Mouse (Mus musculus) layer of hippocampus, adult 9-10 months (tissue): Measurements from ENCODE around the gene Slc26a5.

Experiments
- DNase-seq: peaks from one replicate; pipeline ENCODE4 v3.0.0; 2022; ENCODE audit warnings: low spot score

Slc26a5 gene

DNA sequence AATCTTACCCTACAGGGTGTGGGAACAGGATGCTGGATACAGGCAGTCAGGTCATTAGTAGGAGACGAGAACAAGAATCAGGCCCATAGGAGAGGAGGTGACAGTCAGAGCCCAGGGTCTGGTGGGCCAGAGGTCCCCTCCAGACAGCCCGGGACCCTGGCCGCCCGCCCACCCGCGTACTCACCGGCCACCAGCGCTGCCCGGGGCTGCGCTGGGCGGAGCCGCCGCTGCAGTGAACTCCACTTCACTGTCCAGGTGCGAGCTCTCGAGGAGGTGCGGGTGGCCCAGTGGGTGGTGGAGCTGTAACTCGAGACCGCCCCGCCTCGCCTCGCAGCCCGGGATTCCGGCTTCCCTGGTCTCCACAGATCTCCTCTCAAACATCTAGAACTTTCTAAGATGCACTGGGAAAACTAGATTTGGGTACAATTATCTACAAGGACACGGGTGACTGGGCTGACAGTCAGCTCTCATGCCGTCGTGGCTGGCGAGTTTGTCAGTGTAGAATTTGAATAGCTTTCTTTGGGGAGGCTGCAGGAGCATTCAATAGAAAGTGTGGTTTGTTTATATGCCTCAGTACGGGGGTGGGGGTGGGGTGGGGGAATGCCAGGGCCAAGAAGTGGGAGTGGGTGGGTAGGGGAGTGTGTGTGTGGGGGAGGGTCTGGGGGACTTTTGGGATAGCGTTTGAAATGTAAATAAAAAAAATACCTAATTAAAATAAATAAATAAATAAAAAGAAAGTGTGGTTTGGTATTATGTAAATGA is at the start of gene Slc26a5:
Slc26a5 (minus strand) TSS at position 259 of the 762 bp plus-strand sequence.
- DNase-seq = no peak

DNA sequence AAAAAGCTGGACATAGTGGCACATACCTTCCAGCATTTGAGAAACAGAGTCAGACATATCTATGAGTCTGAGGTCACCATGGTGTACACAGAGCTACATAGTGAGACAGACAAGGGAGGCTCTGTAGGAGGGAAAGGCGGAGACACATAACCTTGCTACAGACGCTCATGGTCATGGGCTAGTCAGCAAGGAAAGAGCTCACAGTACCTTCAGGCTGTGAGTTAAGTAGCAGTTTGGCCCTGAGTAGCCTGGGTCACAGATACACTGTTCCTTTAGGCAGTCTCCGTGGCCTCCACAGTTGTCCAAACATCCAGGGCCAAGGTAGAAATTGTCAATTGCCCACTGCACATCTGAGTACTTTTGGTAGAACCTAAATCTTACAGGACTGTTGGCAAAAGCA is 49.4 kb upstream of the Slc26a5 start:
- no peak for DNase-seq

GRCm38 (mm10) chr5:21912835-21913530 is 47.6 kb upstream of the Slc26a5 start:
- DNase-seq = no peak

- DNase-seq = no peak
Measured at GRCm38 (mm10) chr5:21910726-21911125, 45.3 kb upstream of the Slc26a5 start.

- no peak for DNase-seq
Measured at GRCm38 (mm10) chr5:21909713-21910112, 44.3 kb upstream of the Slc26a5 start.

DNA sequence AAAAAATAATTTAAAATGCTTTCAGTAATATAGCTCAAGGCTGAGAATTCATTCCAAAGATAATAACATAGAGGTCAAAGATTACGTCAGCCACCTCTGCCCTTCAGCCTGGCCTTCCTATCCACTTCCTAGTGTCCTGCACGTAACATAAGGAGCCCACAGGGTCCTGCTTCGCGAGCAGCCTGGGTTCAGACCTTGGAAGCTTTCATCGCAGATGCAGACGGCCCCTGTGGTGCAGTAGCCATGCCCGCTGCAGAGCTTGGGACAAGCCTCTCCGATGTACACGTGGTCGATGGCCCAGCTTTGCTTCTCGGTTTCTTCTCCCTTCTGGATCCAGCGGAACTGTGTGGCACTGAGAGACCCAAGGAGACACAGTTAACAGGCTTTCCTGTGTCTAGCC is 36.0 kb upstream of the Slc26a5 start:
- no peak for DNase-seq

DNA sequence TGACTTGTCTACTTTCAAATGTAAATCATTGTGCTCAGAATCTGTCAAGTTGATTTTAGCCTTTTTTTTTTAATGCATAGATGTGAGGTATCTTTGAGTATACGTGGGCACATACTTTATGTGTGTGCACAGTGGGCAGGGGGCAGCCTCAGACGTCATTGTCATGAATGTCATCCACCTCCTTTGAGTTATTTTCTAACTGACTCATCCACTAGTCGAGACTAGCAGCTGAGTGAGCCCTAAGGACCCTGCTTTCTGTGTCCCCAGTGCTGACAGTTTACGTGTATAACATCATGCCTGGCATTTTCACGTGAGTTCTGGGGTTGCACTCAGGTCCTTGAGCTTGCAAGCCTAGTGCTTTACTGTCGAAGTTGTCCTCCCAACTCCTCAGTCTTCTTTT is 35.5 kb upstream of the Slc26a5 start:
- no peak for DNase-seq

DNA sequence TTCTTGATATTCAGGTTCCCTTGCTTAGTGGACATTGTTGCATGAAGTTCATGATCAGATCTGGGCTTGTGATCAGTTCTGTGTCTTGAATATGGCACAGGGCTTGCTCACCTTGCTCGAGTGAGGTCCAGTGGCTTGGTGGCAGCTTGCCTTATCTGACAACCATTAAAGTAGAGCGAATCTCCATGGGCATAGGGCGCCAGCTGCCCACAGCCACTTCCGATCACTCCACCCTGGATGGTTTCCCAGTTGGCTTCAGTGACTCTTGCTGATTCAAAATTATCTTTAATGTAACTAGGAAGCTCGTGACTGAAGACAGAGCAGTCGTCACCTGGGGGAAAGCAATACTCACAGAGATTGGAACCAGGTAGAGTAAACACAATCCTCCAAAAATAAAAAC is 33.5 kb upstream of the Slc26a5 start:
- DNase-seq = no peak

GRCm38 (mm10) chr5:21896586-21896985 is 31.2 kb upstream of the Slc26a5 start:
- DNase-seq = no peak

DNA sequence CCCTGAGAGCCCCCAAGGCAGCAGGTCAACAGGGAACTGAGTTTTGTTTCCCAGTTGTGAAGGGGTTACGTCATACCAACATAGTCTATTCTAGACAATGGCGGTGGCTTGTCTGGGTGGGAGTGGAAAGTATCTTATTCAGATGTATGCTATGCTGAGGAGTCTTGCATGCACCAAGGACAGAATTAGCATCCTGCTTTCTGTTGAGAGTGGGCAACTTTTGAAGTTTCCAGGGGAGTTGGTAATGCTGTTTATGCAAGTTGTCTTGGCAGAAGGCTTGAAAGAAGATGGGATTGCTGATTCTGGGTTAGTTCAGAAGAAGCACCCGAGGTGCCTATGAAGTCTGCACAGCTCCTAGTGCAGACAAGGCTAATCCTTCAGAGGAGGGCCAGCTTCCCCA is 28.8 kb upstream of the Slc26a5 start:
- no peak for DNase-seq

DNA sequence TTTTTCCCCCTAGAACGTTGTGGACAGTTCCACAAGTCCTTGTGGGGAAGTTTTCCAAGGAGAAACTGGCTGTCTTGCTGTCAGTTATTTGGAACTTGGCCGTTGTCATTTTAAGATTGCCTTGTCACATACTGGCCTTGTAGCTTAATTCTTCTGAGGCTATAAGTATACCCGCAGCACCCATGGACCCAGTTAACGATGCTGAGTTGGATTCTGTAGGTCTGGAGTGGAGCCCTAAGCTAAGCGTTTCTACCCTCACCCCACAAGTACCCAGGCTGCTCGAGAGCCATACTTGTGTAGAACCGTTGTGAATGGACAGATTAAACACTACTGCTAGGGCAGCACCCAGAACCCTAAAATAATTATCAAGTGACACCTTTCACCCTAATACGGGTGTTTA is 1.3 kb upstream of the Slc26a5 start:
- no peak for DNase-seq

DNA sequence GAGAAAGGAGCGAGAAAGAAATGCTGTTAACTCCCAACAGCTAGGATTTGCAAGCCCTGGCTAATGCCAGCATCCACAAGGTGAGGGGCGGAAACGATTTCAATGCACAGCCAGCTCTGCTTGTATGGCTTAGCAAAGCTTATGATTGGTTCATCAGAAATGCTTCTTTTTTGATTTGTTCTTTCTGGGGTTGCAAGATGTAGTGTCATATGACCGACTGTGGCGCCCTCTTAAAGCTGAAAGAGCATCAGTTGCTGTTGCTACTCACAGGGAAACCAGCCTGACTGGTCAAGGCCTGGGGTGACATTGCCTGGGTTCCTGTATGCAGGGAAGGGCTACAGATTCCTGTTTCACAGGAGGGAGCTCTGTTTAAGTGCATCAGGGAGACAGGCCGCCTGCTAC is 908 bp upstream of the Slc26a5 start:
- DNase-seq = peak; percentile 15

DNA sequence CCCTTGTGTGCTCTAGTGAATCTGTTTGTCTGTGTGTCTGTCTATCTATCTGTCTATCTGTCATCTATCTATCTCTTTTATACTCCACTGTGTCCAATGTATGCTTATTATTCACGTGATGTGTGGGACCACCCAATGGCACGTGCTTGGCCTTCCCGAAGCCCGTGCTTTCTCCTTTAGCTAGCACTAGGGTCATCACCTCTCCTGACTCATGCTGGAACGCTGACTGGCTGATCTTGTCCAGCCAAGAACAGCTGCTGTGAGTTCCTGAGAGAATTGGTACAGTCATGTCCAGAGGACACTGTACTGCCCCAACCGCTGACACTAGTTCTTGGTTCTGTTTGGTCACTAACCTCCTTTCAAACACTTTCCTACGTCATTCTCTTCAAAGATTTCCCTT is 6.8 kb downstream of the Slc26a5 start:
- DNase-seq = no peak

DNA sequence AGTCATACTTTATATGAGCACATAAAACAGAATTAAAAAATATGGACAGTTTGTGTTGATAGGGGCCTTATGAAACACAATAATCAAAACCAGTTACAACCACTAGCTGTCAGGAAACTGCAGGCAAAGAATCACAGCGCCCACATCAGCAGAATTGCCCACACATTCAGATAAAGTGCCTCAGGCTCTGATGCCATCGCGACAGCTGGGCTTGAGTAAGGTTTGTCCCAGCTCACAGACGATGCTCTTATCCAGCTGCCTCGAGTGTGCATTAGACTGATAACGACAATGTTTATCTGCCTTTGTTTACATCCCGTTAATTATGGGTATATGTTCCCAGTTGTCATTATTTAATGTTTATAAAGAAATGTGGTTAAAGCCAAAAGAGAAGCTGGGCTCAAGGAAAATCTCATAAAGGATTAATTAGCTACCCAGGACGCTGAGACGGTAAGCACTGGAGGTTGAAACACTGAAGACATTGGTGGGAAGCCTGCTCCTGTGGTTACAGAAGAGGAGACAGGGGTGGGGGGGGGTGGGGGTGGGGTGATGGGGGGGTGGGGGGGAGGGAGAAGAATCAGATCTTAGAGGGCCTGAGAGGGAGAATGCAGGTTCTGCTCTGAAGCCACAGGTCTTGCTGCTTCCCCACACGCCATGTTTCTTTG is 13.6 kb downstream of the Slc26a5 start:
- peak; percentile 9 for DNase-seq

DNA sequence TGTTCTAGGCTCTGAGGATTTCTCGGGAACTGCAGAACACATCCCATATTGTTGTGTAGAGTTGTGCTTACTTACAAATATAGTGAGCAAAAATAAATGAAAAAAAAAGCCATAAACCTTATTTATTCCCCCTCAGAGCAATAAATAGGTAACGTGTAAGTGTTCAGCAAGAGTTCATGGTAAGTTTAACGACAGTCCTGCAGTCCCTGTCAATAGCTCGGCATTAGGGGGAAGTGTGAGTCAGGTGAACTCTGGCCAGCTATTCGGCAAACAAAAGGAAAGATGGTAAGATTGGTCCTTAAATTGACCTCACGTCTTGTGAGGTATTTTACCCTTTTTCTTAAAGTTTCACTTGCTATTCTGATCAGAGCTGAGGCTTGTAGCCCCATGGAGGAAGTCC is 18.0 kb downstream of the Slc26a5 start:
- no peak for DNase-seq

GRCm38 (mm10) chr5:21846616-21847290 is 18.7 kb downstream of the Slc26a5 start:
- no peak for DNase-seq

DNA sequence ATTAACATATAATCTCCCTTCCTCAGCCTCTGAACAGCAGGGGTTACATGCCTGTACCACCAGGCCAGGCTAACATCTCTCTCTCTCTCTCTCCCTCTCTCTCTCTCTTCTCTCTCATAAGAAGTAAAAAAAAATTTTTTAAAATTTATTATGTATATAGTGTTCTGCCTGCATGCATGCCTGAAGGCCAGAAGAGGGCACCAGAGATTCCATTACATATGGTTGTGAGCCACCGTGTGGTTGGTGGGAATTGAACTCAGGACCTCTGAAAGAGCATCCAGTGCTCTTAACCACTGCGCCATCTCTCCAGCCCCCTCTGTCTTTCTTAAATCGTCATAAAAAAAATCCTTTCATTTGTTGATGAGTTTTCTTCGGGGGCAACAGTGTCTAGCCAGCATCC is 20.7 kb downstream of the Slc26a5 start:
- no peak for DNase-seq

GRCm38 (mm10) chr5:21831761-21832160 is 33.6 kb downstream of the Slc26a5 start:
- no peak for DNase-seq

GRCm38 (mm10) chr5:21828855-21829254 is 36.5 kb downstream of the Slc26a5 start:
- peak; percentile 35 for DNase-seq

- DNase-seq = no peak
Measured at GRCm38 (mm10) chr5:21827643-21828042, 37.8 kb downstream of the Slc26a5 start.

GRCm38 (mm10) chr5:21826370-21826769 is 39.0 kb downstream of the Slc26a5 start:
- DNase-seq = no peak

DNA sequence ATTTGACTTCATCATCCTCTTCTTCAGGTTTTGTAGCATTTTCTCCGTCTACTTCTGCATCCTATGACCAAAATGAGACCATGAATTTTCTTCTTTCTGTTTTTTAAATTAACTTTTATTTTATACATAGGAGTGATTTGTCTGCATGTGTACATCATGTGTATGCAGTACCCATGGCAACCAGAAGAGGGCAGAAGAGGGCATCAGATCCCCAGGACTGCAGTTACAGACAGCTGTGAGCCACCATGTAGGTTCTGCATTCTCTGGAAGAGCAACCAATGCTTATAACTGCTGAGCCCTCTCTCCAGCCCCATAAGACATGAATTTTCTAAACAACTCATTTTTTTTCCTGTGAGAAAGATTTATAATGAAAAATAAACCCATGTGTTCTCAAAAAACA is 51.4 kb downstream of the Slc26a5 start:
- no peak for DNase-seq

GRCm38 (mm10) chr5:21810924-21811323 is 54.5 kb downstream of the Slc26a5 start:
- no peak for DNase-seq
